Mouse (Mus musculus) megakaryocyte, embryonic 14.5 days (primary cell): ENCODE results near the gene Ass1. TPM values are rescaled to one million over a fixed set of nuclear protein-coding genes. Genes with fewer than 3 reads are reported as not detected.

Source experiments
- H3K27me3 ChIP-seq: replicated peaks from 2 replicates; pipeline ENCODE3; 2012; ENCODE audit warnings: inconsistent platforms
- H3K36me3 ChIP-seq: replicated peaks from 2 replicates; pipeline ENCODE3; 2012; ENCODE audit warnings: low read length, inconsistent platforms, mixed read lengths
- H3K4me1 ChIP-seq: 2 replicates; pipeline ENCODE4 v1.6.1; 2012; ENCODE audit warnings: inconsistent platforms
- H3K4me3 ChIP-seq: replicated peaks from 2 replicates; pipeline ENCODE3; 2012; ENCODE audit warnings: moderate library complexity, mild to moderate bottlenecking, inconsistent platforms
- H3K9me3 ChIP-seq: 2 replicates; pipeline ENCODE4 v1.6.1; 2012; ENCODE audit warnings: inconsistent platforms
- FLI1 ChIP-seq: IDR thresholded peaks from 2 replicates; pipeline ENCODE4 v1.6.1; 2012; ENCODE audit warnings: low read length, inconsistent platforms, mixed read lengths
- GATA1 ChIP-seq: IDR thresholded peaks from 3 replicates; pipeline ENCODE4 v1.6.1; 2012; ENCODE audit warnings: mixed read lengths, low read length, inconsistent platforms, borderline replicate concordance
- polyA plus RNA-seq: library from polyadenylated mRNA; stranded (reverse); fragments of >175 nt; gene quantifications from 2 replicates; pipeline ENCODE4 v1.2.3, GENCODE M21; 2012; ENCODE audit warnings: low replicate concordance; ENCODE audit not compliant: insufficient read depth

The Ass1 gene
- polyA plus RNA-seq, 1 experiment: 11.2 TPM

- Histone ChIP-seq H3K4me3 (no peak overlapping the region), H3K36me3 (peaks cover 78% of the 10 kb centered on the region), H3K27me3 (peaks cover 7% of the 10 kb centered on the region), H3K4me1 (peaks cover 9% of the 10 kb centered on the region), H3K9me3 (0 out of 2 replicates have a peak, but pooled peaks cover 5% of the 10 kb centered on the region)
- TF ChIP-seq FLI1 (no peak), GATA1 (no peak)
Observed at GRCm38 (mm10) chr2:31477234-31478161, 7.5 kb downstream of the Ass1 start.

DNA sequence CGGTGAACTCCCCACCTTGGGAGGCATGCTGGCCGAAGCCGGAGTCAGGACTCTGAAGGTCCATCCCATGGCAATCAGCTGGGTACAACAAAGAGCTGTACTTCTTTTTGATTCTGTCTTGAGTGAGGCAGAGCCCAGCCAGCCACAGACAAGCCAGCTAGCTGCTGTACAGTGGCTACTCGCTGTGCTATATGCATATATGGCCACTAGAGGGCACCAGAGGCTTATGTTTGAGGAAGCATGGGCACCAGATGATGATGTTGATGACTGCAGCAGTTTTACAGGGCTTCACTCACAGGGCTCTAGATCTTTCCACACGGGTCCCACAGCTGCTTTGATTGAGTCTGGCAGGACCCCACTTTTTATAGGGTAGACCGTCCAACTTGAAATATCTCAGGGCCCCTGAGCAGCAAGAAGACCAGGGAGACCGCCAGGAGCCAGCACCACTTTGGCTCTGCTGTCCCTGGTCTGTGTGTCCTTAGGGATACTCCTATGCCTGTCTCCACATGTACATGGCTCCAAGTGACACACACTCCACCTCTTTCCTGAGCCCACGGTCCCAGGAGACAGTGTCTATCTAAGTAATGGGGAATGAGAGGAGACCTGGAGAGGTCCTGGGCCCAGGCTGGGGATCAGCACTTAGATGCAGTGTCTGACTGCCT lies 13.0 kb downstream of the Ass1 start:
- Histone ChIP-seq H3K4me1 (peaks cover 3% of the 10 kb centered on the region; the same call in 1 of the 2 replicates), H3K9me3 (no peaks in the 10 kb centered on the region), H3K36me3 (peaks cover 83% of the 10 kb centered on the region), H3K4me3 (no peak overlapping the region), H3K27me3 (peaks cover 19% of the 10 kb centered on the region)
- TF ChIP-seq GATA1: no peak
- no peak for TF ChIP-seq FLI1

GRCm38 (mm10) chr2:31484187-31484586 lies 14.2 kb downstream of the Ass1 start:
- peaks cover 19% of the 10 kb centered on the region for H3K27me3 ChIP-seq
- H3K9me3 ChIP-seq: no peaks in the 10 kb centered on the region
- TF ChIP-seq GATA1: no peak
- H3K4me1 ChIP-seq: peaks cover 3% of the 10 kb centered on the region; the same call in 1 of the 2 replicates
- H3K4me3 ChIP-seq: no peak overlapping the region
- peaks cover 83% of the 10 kb centered on the region for H3K36me3 ChIP-seq

DNA sequence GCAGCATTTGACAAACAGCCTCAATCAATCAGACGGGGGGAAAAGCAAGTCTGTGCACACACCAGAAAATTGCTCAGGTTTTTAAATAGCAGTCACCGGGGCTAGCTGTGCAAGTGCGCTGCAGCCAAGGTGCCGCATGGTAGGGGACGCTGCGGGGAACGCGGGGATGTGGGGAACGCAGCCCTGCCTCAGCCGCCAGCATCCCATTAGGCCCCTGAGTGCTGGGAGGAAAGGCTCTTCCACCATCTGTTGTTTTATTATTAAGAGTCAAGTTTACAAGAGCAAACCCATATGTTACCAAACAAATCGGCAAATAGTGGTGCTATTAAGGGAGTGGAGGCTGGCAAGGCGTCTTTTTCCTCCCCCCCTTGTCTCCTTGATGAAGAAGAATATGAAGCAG lies 19.2 kb downstream of the Ass1 start:
- Histone ChIP-seq H3K36me3 (peaks cover 84% of the 10 kb centered on the region), H3K27me3 (peaks cover 14% of the 10 kb centered on the region), H3K9me3 (peaks cover 3% of the 10 kb centered on the region), H3K4me1 (no peaks in the 10 kb centered on the region), H3K4me3 (no peak overlapping the region)
- no peak for TF ChIP-seq FLI1
- TF ChIP-seq GATA1: no peak

- Histone ChIP-seq H3K27me3 (peaks cover 16% of the 10 kb centered on the region), H3K9me3 (peaks cover 3% of the 10 kb centered on the region), H3K4me3 (no peak overlapping the region), H3K36me3 (peaks cover 78% of the 10 kb centered on the region), H3K4me1 (no peaks in the 10 kb centered on the region)
- no peak for TF ChIP-seq GATA1
- no peak for TF ChIP-seq FLI1
Observed at GRCm38 (mm10) chr2:31490556-31490955, 20.5 kb downstream of the Ass1 start.

GRCm38 (mm10) chr2:31492308-31492707 lies 22.3 kb downstream of the Ass1 start:
- H3K4me1 ChIP-seq: no peaks in the 10 kb centered on the region
- peaks cover 21% of the 10 kb centered on the region for H3K27me3 ChIP-seq
- no peak for TF ChIP-seq FLI1
- TF ChIP-seq GATA1: no peak
- peaks cover 3% of the 10 kb centered on the region for H3K9me3 ChIP-seq
- H3K36me3 ChIP-seq: peaks cover 71% of the 10 kb centered on the region
- no peak overlapping the region for H3K4me3 ChIP-seq

- Histone ChIP-seq H3K27me3 (peaks cover 21% of the 10 kb centered on the region), H3K9me3 (peaks cover 3% of the 10 kb centered on the region), H3K36me3 (peaks cover 69% of the 10 kb centered on the region), H3K4me1 (no peaks in the 10 kb centered on the region), H3K4me3 (no peak overlapping the region)
- TF ChIP-seq GATA1 (no peak), FLI1 (no peak)
Observed at GRCm38 (mm10) chr2:31493243-31493642, 23.2 kb downstream of the Ass1 start.

DNA sequence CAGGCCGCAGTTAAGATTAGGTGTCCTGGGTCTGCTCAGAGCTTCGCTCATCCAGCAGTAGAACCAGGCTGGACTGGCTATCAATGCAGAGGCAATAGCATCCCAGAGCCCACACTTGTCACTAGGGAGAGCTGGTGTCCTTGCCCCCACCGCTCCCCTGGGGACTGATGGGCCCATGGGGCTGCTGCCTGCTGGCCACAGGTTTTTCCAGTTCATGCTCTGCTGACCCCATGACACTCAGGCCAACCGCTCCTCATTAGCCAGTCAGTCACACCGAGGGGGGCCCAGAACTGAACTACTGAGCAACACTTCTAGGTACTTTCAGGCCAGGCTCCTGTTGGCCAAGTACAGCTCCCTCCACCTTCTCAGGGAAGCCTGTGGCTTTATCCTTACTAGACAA lies 24.3 kb downstream of the Ass1 start:
- Histone ChIP-seq H3K36me3 (peaks cover 73% of the 10 kb centered on the region), H3K4me1 (no peaks in the 10 kb centered on the region), H3K9me3 (peaks cover 3% of the 10 kb centered on the region), H3K4me3 (no peak overlapping the region), H3K27me3 (peaks cover 21% of the 10 kb centered on the region)
- no peak for TF ChIP-seq FLI1
- TF ChIP-seq GATA1: no peak

DNA sequence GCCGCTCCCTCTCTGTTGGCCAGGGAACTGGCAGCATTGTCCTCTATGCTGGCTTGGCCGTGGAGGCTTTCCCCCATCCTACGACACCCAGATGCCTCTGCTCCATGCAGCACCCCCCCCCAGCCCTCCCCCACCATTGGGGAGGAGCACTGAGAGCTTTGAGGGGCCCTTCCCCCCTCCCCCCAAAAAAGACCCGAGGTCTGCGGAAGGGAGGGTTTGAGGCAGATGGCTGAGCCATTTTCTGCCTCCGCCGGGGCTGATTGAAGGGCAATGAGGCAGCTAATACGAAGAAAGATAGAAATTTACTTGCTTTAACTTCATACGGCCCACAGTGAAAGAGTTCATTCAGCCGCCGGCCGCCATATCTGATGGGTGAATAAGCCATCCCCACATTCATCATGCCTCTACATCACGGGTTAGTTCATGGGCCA lies 25.1 kb downstream of the Ass1 start:
- H3K36me3 ChIP-seq: peaks cover 72% of the 10 kb centered on the region
- peaks cover 3% of the 10 kb centered on the region for H3K9me3 ChIP-seq
- H3K4me1 ChIP-seq: no peaks in the 10 kb centered on the region
- H3K4me3 ChIP-seq: no peak overlapping the region
- H3K27me3 ChIP-seq: peaks cover 21% of the 10 kb centered on the region
- TF ChIP-seq FLI1: no peak
- no peak for TF ChIP-seq GATA1

DNA sequence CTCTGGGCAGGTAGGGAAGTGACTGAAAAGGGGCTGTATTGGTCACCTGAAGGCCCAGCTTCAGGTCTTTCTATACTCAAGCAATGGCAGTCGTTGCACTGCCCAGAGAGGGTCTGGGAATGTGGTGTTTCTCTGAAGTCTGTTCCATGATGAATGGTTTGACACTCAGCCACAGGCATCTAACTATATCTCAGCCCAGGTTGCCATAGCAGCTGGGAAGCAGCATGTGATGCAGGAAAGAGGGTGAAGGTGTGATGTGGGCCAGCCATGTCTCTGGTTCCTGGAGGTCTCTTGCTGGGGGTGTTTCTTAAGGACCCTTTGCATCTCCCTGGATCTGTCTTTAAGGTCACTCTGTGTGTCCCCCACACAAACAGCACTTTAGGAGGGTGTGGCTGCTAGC lies 26.1 kb downstream of the Ass1 start:
- Histone ChIP-seq H3K27me3 (peaks cover 18% of the 10 kb centered on the region), H3K36me3 (peaks cover 75% of the 10 kb centered on the region), H3K4me1 (no peaks in the 10 kb centered on the region), H3K9me3 (peaks cover 3% of the 10 kb centered on the region), H3K4me3 (no peak overlapping the region)
- TF ChIP-seq GATA1: no peak
- no peak for TF ChIP-seq FLI1

- Histone ChIP-seq H3K4me3 (no peak overlapping the region), H3K27me3 (peaks cover 20% of the 10 kb centered on the region), H3K36me3 (peaks cover 73% of the 10 kb centered on the region), H3K9me3 (peaks cover 2% of the 10 kb centered on the region), H3K4me1 (no peaks in the 10 kb centered on the region)
- TF ChIP-seq GATA1 (no peak), FLI1 (no peak)
Observed at GRCm38 (mm10) chr2:31497113-31497512, 27.1 kb downstream of the Ass1 start.
